In the genomic region with DNA sequence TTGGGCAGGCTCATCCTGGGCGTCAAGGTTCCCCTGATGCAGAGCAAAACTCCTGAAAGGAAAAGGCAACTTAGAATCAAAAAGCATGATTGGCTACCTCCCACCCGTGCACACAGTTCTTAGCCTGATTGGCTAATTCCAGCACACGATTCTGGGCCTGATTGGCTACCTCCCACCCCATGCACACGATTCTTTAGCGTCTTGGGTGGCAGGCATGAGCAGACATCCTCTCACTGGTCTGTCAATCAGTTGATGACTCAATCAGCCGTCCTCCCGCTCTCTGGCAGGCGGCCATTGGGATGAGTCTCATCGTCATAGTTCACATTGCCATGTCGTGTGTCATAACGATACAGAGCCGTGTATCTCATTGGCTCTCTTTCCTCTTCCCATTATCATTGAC, we compare ENCODE assay signal across 11 mouse cellular contexts. TPM values are rescaled to one million over a fixed set of nuclear protein-coding genes. Genes with fewer than 3 reads are reported as not detected.
DNase-seq lines count a peak whose midpoint lies in the region; ATAC-seq and TF ChIP-seq lines count a peak whose summit lies in the region.
"Had no signal": no experiment of that assay in that cellular context is flagged by ENCODE, and none has a peak within 500 bp of the region (broad histone marks: within the 10 kb centered on the region; RNA-seq: fewer than 3 reads in every experiment).

No protein-coding gene starts in this region.

- 86% methylated on average over 12 of the region's 12 CpGs for WGBS in heart, embryonic 10.5 days
- WGBS in heart, adult 2 months = 56% methylated on average over 12 of the region's 12 CpGs
- WGBS in hindbrain, embryonic 14.5 days = 55% methylated on average over 12 of the region's 12 CpGs
- 73% methylated on average over 12 of the region's 12 CpGs for WGBS in stomach, postnatal 0 days

- DNase-seq in heart, embryonic 10.5 days (ENCODE audit: low spot score) = no peak
- DNase-seq in heart, adult 2 months = no peak
- peak; percentile 21 for DNase-seq in 3134 (ENCODE audit: extremely low read depth, insufficient read length, low spot score)
- peak; percentile 94 for DNase-seq in adrenal gland, adult 2 months
- peak; percentile 64 for DNase-seq in hindbrain, embryonic 14.5 days (ENCODE audit: low spot score)
- DNase-seq in frontal cortex, postnatal 14 days (ENCODE audit: low spot score in 2 of 2) = no peak
- DNase-seq in stomach, postnatal 0 days (ENCODE audit: low spot score) = no peak
- no peak for DNase-seq in embryo, embryonic 10 days (ENCODE audit: low spot score)
- DNase-seq: heart, adult 18-20 months had no signal

- no peak overlapping the region for H3K4me2 ChIP-seq in hindbrain, embryonic 14.5 days (replicated peaks)
- H3K4me2 ChIP-seq in stomach, postnatal 0 days (replicated peaks; ENCODE audit: low read depth) = no peak overlapping the region

- no peaks in the 10 kb centered on the region for H3K79me2 ChIP-seq in heart, adult 2 months (replicated peaks; ENCODE audit: control insufficient read depth, insufficient read depth, low read length)

- H3K4me3 ChIP-seq in heart, embryonic 10.5 days = no peak overlapping the region
- no peak overlapping the region for H3K4me3 ChIP-seq in heart, adult 2 months
- H3K4me3 ChIP-seq in hindbrain, embryonic 14.5 days (replicated peaks; ENCODE audit: low read length) = no peak overlapping the region
- H3K4me3 ChIP-seq in stomach, postnatal 0 days (ENCODE audit: low read depth, low read length) = no peak overlapping the region
- H3K4me3 ChIP-seq: limb, embryonic 10.5 days had no signal

- no peak overlapping the region for H3K9ac ChIP-seq in heart, adult 2 months (ENCODE audit: low read depth, low read length)
- no peak overlapping the region for H3K9ac ChIP-seq in hindbrain, embryonic 14.5 days
- H3K9ac ChIP-seq in stomach, postnatal 0 days (ENCODE audit: low read length) = no peak overlapping the region

- H3K4me1 ChIP-seq in heart, embryonic 10.5 days = peaks cover 43% of the 10 kb centered on the region
- no peaks in the 10 kb centered on the region for H3K4me1 ChIP-seq in heart, adult 2 months (ENCODE audit: control insufficient read depth, insufficient read depth, low read length)
- H3K4me1 ChIP-seq in hindbrain, embryonic 14.5 days (replicated peaks; ENCODE audit: control insufficient read depth, insufficient read depth, low read length) = no peaks in the 10 kb centered on the region
- H3K4me1 ChIP-seq in stomach, postnatal 0 days (replicated peaks; ENCODE audit: control insufficient read depth, insufficient read depth) = no peaks in the 10 kb centered on the region

- intact Hi-C loops in heart, adult 2 months (cut with DNase I) = no loop called here

- H3K9me3 ChIP-seq in heart, embryonic 10.5 days = no peaks in the 10 kb centered on the region
- H3K9me3 ChIP-seq in hindbrain, embryonic 14.5 days (ENCODE audit: control insufficient read depth, low read length) = no peaks in the 10 kb centered on the region
- no peaks in the 10 kb centered on the region for H3K9me3 ChIP-seq in stomach, postnatal 0 days (ENCODE audit: control insufficient read depth, low read length)
- H3K9me3 ChIP-seq: limb, embryonic 10.5 days had no signal

- H3K27ac ChIP-seq in heart, embryonic 10.5 days = peak overlapping the region; percentile 7; the same call in 1 of the 2 replicates
- H3K27ac ChIP-seq in heart, adult 2 months = no peak overlapping the region
- no peak overlapping the region for H3K27ac ChIP-seq in hindbrain, embryonic 14.5 days
- H3K27ac ChIP-seq in stomach, postnatal 0 days (replicated peaks) = no peak overlapping the region
- H3K27ac ChIP-seq: limb, embryonic 10.5 days had no signal

- TF ChIP-seq POLR2A in heart, adult 2 months (IDR thresholded peaks at IDR 0.05; ENCODE audit: insufficient read depth, low read depth, low read length) = no peak

- no peaks in the 10 kb centered on the region for H3K27me3 ChIP-seq in heart, embryonic 10.5 days (ENCODE audit: insufficient read depth, poor library complexity, severe bottlenecking)
- H3K27me3 ChIP-seq in heart, adult 2 months (ENCODE audit: control insufficient read depth, insufficient read depth, low read length) = no peaks in the 10 kb centered on the region
- H3K27me3 ChIP-seq in hindbrain, embryonic 14.5 days (ENCODE audit: control insufficient read depth, insufficient read depth, low read length) = no peaks in the 10 kb centered on the region
- H3K27me3 ChIP-seq in stomach, postnatal 0 days (ENCODE audit: control insufficient read depth, insufficient read depth, low read length) = no peaks in the 10 kb centered on the region

- TF ChIP-seq EP300 in heart, adult 2 months (IDR thresholded peaks at IDR 0.05; ENCODE audit: insufficient read depth, low read depth, low read length) = no peak
- no peak for TF ChIP-seq EP300 in stomach, postnatal 0 days (optimal IDR thresholded peaks at IDR 0.05)

- no peak for TF ChIP-seq CTCF in heart, adult 2 months (IDR thresholded peaks at IDR 0.05)
- no peak for TF ChIP-seq CTCF in stomach, postnatal 0 days (IDR thresholded peaks at IDR 0.05; ENCODE audit: low read depth)

- ATAC-seq in hindbrain, embryonic 14.5 days (ENCODE audit: low FRiP score) = peak; percentile 65; the same call in 1 of the 2 replicates
- ATAC-seq in stomach, postnatal 0 days (ENCODE audit: low FRiP score, low TSS enrichment) = no peak; the same call in 1 of the 2 replicates

- H3K36me3 ChIP-seq in heart, embryonic 10.5 days = no peaks in the 10 kb centered on the region
- no peaks in the 10 kb centered on the region for H3K36me3 ChIP-seq in heart, adult 2 months (ENCODE audit: control insufficient read depth, insufficient read depth, low read length)
- H3K36me3 ChIP-seq in hindbrain, embryonic 14.5 days (replicated peaks; ENCODE audit: control insufficient read depth, insufficient read depth) = no peaks in the 10 kb centered on the region
- no peaks in the 10 kb centered on the region for H3K36me3 ChIP-seq in stomach, postnatal 0 days (ENCODE audit: control insufficient read depth, insufficient read depth, low read length)
- H3K36me3 ChIP-seq: limb, embryonic 10.5 days had no signal

RNA-seq across cellular contexts. Expression of gene Kcne1, which starts 10.3 kb away (rescaled TPM):
- polyA plus RNA-seq in heart, embryonic 10.5 days (2016; fragmentation: Nextera tagmentation; extraction: Ambion mirVana) = 21.3 and 54.9 TPM in 2 replicates
- total RNA-seq in heart, adult 2 months (2021) = 10 to 100 TPM in 1 of 2 experiments, 1 to 10 TPM in 1; 6.9 to 11.6 TPM
- polyA plus RNA-seq in heart, adult 2 months (2012; rRNA removed) = 34.8 and 36.5 TPM in 2 replicates
- under 1 TPM in 1 of 2 experiments, not detected in 1; 0.17 TPM for total RNA-seq in adrenal gland, adult 2 months (2021)
- 0.41 TPM in 1 of 2 replicates, not detected in the other for polyA plus RNA-seq in adrenal gland, adult 2 months (2012; rRNA removed)
- 0.23 TPM in 1 of 2 replicates, not detected in the other for polyA plus RNA-seq in hindbrain, embryonic 14.5 days (2014; fragmentation: Nextera tagmentation; extraction: Ambion mirVana)
- 20.3 and 20.8 TPM in 2 replicates for polyA plus RNA-seq in stomach, postnatal 0 days (2015; fragmentation: Nextera tagmentation; extraction: Ambion mirVana)

RNA-seq across cellular contexts. Expression of gene Fam243, which starts 27.7 kb away (rescaled TPM):
- polyA plus RNA-seq in heart, embryonic 10.5 days (2016; fragmentation: Nextera tagmentation; extraction: Ambion mirVana) = 0.10 TPM in 1 of 2 replicates, not detected in the other
- total RNA-seq in heart, adult 2 months (2021) = 1 to 10 TPM in 1 of 2 experiments, under 1 TPM in 1; 0.78 to 1.2 TPM
- 0.14 and 0.20 TPM in 2 replicates for polyA plus RNA-seq in heart, adult 2 months (2012; rRNA removed)
- not detected for total RNA-seq in adrenal gland, adult 2 months (2021)
- polyA plus RNA-seq in adrenal gland, adult 2 months (2012; rRNA removed) = not detected in 2 replicates
- polyA plus RNA-seq in hindbrain, embryonic 14.5 days (2014; fragmentation: Nextera tagmentation; extraction: Ambion mirVana) = 0.17 and 0.20 TPM in 2 replicates
- polyA plus RNA-seq in stomach, postnatal 0 days (2015; fragmentation: Nextera tagmentation; extraction: Ambion mirVana) = not detected in 2 replicates
- polyA plus RNA-seq: limb, embryonic 10.5 days; stomach, embryonic 14.5 days had no signal

RNA-seq across cellular contexts. Expression of gene Smim11, which starts 47.9 kb away (rescaled TPM):
- 114 and 117 TPM in 2 replicates for polyA plus RNA-seq in heart, embryonic 10.5 days (2016; fragmentation: Nextera tagmentation; extraction: Ambion mirVana)
- total RNA-seq in heart, adult 2 months (2021) = 10 to 100 TPM; 76.1 to 89.9 TPM
- polyA plus RNA-seq in heart, adult 2 months (2012; rRNA removed) = 46.9 and 55.4 TPM in 2 replicates
- total RNA-seq in adrenal gland, adult 2 months (2021) = 10 to 100 TPM; 69.5 to 72.8 TPM
- polyA plus RNA-seq in adrenal gland, adult 2 months (2012; rRNA removed) = 75.0 and 78.7 TPM in 2 replicates
- 63.8 and 66.1 TPM in 2 replicates for polyA plus RNA-seq in hindbrain, embryonic 14.5 days (2014; fragmentation: Nextera tagmentation; extraction: Ambion mirVana)
- polyA plus RNA-seq in stomach, postnatal 0 days (2015; fragmentation: Nextera tagmentation; extraction: Ambion mirVana) = 119 and 122 TPM in 2 replicates

RNA-seq across cellular contexts. Expression of gene Kcne2, which starts 56.8 kb away (rescaled TPM):
- polyA plus RNA-seq in heart, embryonic 10.5 days (2016; fragmentation: Nextera tagmentation; extraction: Ambion mirVana) = 0.95 and 2.0 TPM in 2 replicates
- total RNA-seq in heart, adult 2 months (2021) = not detected
- polyA plus RNA-seq in heart, adult 2 months (2012; rRNA removed) = not detected in 2 replicates
- not detected for total RNA-seq in adrenal gland, adult 2 months (2021)
- polyA plus RNA-seq in adrenal gland, adult 2 months (2012; rRNA removed) = not detected in 2 replicates
- polyA plus RNA-seq in hindbrain, embryonic 14.5 days (2014; fragmentation: Nextera tagmentation; extraction: Ambion mirVana) = 32.3 and 53.8 TPM in 2 replicates
- polyA plus RNA-seq in stomach, postnatal 0 days (2015; fragmentation: Nextera tagmentation; extraction: Ambion mirVana) = 29.8 and 37.9 TPM in 2 replicates
- total RNA-seq: heart, adult 18-20 months had no signal
- polyA plus RNA-seq: limb, embryonic 10.5 days had no signal

Comparison
In these comparisons a context has a peak if more than half of its experiments do, and no peak if none do; other contexts are left out.
1. DNase-seq: peak in 3134 (single experiment), adrenal gland, adult 2 months (single experiment) and hindbrain, embryonic 14.5 days (single experiment); none in heart, embryonic 10.5 days (single experiment), heart, adult 2 months (0 of 2), frontal cortex, postnatal 14 days (0 of 2), stomach, postnatal 0 days (single experiment) and embryo, embryonic 10 days (single experiment).
2. RNA of gene Kcne1, which starts 10.3 kb away (polyA plus RNA-seq): 34.8 to 36.5 TPM in heart, adult 2 months, 21.3 to 54.9 TPM in heart, embryonic 10.5 days and 20.3 to 20.8 TPM in stomach, postnatal 0 days; 0.23 TPM in hindbrain, embryonic 14.5 days and 0.41 TPM in adrenal gland, adult 2 months; every median in the first group is over 10 times any median in the second.